Mouse (Mus musculus): Measurements from ENCODE around the gene Gm6793. TPM values are rescaled to one million over a fixed set of nuclear protein-coding genes. Genes with fewer than 3 reads are reported as not detected.

Gene Gm6793
- polyA plus RNA-seq, 1 experiment: not detected

DNA sequence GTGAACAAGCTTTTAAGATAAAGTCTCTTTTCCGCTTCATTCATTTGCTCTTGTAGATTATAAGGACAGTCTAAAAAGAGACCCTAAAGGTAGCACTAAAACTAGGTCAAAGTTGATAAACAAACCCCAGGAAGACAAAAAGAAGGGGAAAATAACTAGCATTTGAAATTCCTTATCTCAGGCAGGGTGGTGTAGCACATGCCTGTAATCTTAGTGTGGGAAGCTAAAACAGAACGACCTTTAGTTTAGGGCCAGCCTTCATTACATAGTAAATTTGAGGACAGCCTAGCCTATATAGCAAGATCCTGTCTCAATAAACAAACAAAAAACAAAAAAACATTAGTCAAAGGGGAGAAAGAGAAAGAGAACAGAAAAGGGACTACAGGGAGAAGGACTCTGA, 7.2 kb downstream of the Gm6793 start:
- Histone ChIP-seq H3K4me1 (ENCODE audit: control insufficient read depth, insufficient read depth, low read length) (no peaks in the 10 kb centered on the region), H3K27ac (ENCODE audit: insufficient read depth, low read length) (no peak overlapping the region), H3K4me3 (replicated peaks; ENCODE audit: insufficient read depth, low read depth, low read length) (no peak overlapping the region), H3K27me3 (ENCODE audit: control insufficient read depth, insufficient read depth, low read length) (no peaks in the 10 kb centered on the region)
- no peak for TF ChIP-seq POLR2A (IDR thresholded peaks at IDR 0.05; ENCODE audit: borderline replicate concordance, insufficient read depth, low read length)
- TF ChIP-seq CTCF (IDR thresholded peaks at IDR 0.05; ENCODE audit: borderline replicate concordance, insufficient read depth, low read depth, low read length): no peak
- WGBS: 96% methylated on average over 2 of the region's 2 CpGs
- no peak for DNase-seq

GRCm38 (mm10) chr8:112005601-112006000, 9.2 kb downstream of the Gm6793 start:
- 88% methylated on average over 6 of the region's 6 CpGs for WGBS
- H3K27ac ChIP-seq (ENCODE audit: insufficient read depth, low read length): no peak overlapping the region

GRCm38 (mm10) chr8:112004754-112005153, 10.1 kb downstream of the Gm6793 start:
- H3K4me3 ChIP-seq (replicated peaks; ENCODE audit: insufficient read depth, low read depth, low read length): no peak overlapping the region
- TF ChIP-seq POLR2A (IDR thresholded peaks at IDR 0.05; ENCODE audit: borderline replicate concordance, insufficient read depth, low read length): no peak
- no peak for TF ChIP-seq CTCF (IDR thresholded peaks at IDR 0.05; ENCODE audit: borderline replicate concordance, insufficient read depth, low read depth, low read length)
- H3K27ac ChIP-seq (ENCODE audit: insufficient read depth, low read length): no peak overlapping the region
- H3K4me1 ChIP-seq (ENCODE audit: control insufficient read depth, insufficient read depth, low read length): no peaks in the 10 kb centered on the region
- no peaks in the 10 kb centered on the region for H3K27me3 ChIP-seq (ENCODE audit: control insufficient read depth, insufficient read depth, low read length)
- DNase-seq: no peak

More at GRCm38 (mm10) chr8:112005601-112006000, 9.2 kb downstream of the Gm6793 start:
- DNase-seq: no peak
- no peak for TF ChIP-seq POLR2A (IDR thresholded peaks at IDR 0.05; ENCODE audit: borderline replicate concordance, insufficient read depth, low read length)
- TF ChIP-seq CTCF (IDR thresholded peaks at IDR 0.05; ENCODE audit: borderline replicate concordance, insufficient read depth, low read depth, low read length): no peak
- Histone ChIP-seq H3K4me3 (replicated peaks; ENCODE audit: insufficient read depth, low read depth, low read length) (no peak overlapping the region), H3K4me1 (ENCODE audit: control insufficient read depth, insufficient read depth, low read length) (no peaks in the 10 kb centered on the region), H3K27me3 (ENCODE audit: control insufficient read depth, insufficient read depth, low read length) (no peaks in the 10 kb centered on the region)

GRCm38 (mm10) chr8:111992703-111993039, 22.2 kb downstream of the Gm6793 start:
- Histone ChIP-seq H3K27me3 (ENCODE audit: control insufficient read depth, insufficient read depth, low read length) (no peaks in the 10 kb centered on the region), H3K4me3 (replicated peaks; ENCODE audit: insufficient read depth, low read depth, low read length) (no peak overlapping the region), H3K4me1 (ENCODE audit: control insufficient read depth, insufficient read depth, low read length) (no peaks in the 10 kb centered on the region), H3K27ac (ENCODE audit: insufficient read depth, low read length) (no peak overlapping the region)
- no peak for DNase-seq
- TF ChIP-seq POLR2A (IDR thresholded peaks at IDR 0.05; ENCODE audit: borderline replicate concordance, insufficient read depth, low read length) (no peak), CTCF (IDR thresholded peaks at IDR 0.05; ENCODE audit: borderline replicate concordance, insufficient read depth, low read depth, low read length) (no peak)
- WGBS: 68% methylated on average over 3 of the region's 3 CpGs

GRCm38 (mm10) chr8:111992013-111992702, 22.7 kb downstream of the Gm6793 start, which contains the start of gene Adat1:
Adat1 (minus strand) TSS chr8:111992302.
- Histone ChIP-seq H3K4me3 (replicated peaks; ENCODE audit: insufficient read depth, low read depth, low read length) (peak within 1 kb of the TSS; percentile 91), H3K27me3 (ENCODE audit: control insufficient read depth, insufficient read depth, low read length) (no peaks in the 10 kb centered on the region), H3K27ac (ENCODE audit: insufficient read depth, low read length) (0 out of 2 replicates have a peak within 1 kb of the TSS, but pooled peaks have one; percentile 11), H3K4me1 (ENCODE audit: control insufficient read depth, insufficient read depth, low read length) (no peaks in the 10 kb centered on the region)
- peak; percentile 93 for TF ChIP-seq POLR2A (IDR thresholded peaks at IDR 0.05; ENCODE audit: borderline replicate concordance, insufficient read depth, low read length)
- no peak for TF ChIP-seq CTCF (IDR thresholded peaks at IDR 0.05; ENCODE audit: borderline replicate concordance, insufficient read depth, low read depth, low read length)
- DNase-seq: peak; percentile 87 to 90
- WGBS: 3% methylated on average over 33 of the region's 33 CpGs

DNA sequence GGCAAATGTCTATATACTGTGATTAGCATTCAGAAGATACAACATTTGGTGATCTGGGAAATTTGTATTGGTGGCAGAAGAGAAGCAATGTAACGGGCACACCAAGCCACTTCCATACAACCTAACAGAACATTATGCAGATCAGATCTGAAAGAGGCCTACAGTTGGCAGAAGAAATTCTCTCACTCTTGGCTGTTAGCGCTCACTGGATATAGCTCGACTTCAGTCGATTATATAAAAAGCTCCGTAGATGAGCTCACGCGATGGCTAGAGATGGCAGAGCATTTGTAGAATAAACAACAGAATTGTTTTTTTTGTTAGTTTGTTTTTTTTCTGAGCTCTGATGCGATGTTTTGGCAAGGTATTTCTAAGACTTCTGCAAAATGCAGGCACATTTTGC, 23.6 kb downstream of the Gm6793 start:
- Histone ChIP-seq H3K27me3 (ENCODE audit: control insufficient read depth, insufficient read depth, low read length) (no peaks in the 10 kb centered on the region), H3K4me3 (replicated peaks; ENCODE audit: insufficient read depth, low read depth, low read length) (no peak overlapping the region), H3K27ac (ENCODE audit: insufficient read depth, low read length) (no peak overlapping the region), H3K4me1 (ENCODE audit: control insufficient read depth, insufficient read depth, low read length) (no peaks in the 10 kb centered on the region)
- TF ChIP-seq CTCF (IDR thresholded peaks at IDR 0.05; ENCODE audit: borderline replicate concordance, insufficient read depth, low read depth, low read length): no peak
- TF ChIP-seq POLR2A (IDR thresholded peaks at IDR 0.05; ENCODE audit: borderline replicate concordance, insufficient read depth, low read length): no peak
- DNase-seq: no peak
- 42% methylated on average over 8 of the region's 8 CpGs for WGBS

DNA sequence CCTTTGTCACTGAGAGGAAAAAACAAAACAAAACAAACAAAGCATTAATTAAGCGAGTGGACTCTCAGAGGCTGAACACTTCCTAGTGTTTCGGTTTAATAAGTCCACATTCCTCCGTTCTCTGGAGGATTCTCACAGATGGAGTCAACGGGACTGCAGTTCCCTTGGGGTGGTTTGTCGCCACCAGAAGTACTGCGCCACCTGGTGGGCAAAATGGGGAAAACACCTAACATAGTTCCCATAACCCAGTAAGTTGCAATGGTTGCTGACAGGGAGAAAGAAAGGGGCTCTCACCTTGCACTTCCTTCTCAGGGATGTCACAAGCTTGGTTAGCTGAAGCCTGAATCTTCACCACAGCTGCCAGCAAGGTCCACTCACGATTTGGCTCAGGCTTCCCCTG, 24.9 kb downstream of the Gm6793 start:
- peak; percentile 73 to 83 for DNase-seq
- Histone ChIP-seq H3K27ac (ENCODE audit: insufficient read depth, low read length) (no peak overlapping the region), H3K4me1 (ENCODE audit: control insufficient read depth, insufficient read depth, low read length) (no peaks in the 10 kb centered on the region), H3K27me3 (ENCODE audit: control insufficient read depth, insufficient read depth, low read length) (no peaks in the 10 kb centered on the region), H3K4me3 (replicated peaks; ENCODE audit: insufficient read depth, low read depth, low read length) (no peak overlapping the region)
- TF ChIP-seq POLR2A (IDR thresholded peaks at IDR 0.05; ENCODE audit: borderline replicate concordance, insufficient read depth, low read length) (no peak), CTCF (IDR thresholded peaks at IDR 0.05; ENCODE audit: borderline replicate concordance, insufficient read depth, low read depth, low read length) (peak; percentile 89)
- under 1% methylated on average over 7 of the region's 7 CpGs for WGBS

DNA sequence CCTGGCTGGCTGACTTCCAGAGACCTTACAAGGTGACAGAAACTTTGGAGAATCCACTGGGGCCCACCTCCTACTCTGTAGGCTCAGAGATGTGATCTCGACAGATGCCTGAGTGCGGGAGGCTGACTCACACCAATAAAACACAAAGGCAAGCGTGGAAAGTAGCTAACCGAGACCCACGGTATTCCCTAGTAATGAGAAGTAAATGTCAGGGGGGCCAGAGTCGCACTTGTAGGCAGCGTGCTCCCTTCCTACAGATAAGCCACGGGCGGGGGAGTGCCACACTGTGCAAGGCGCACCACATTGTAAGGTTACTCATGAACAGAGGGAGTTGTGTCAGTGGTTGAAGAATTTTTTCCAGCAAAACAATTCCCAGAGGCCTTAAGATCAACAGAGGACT, 30.3 kb downstream of the Gm6793 start:
- no peak overlapping the region for H3K4me3 ChIP-seq (replicated peaks; ENCODE audit: insufficient read depth, low read depth, low read length)
- H3K27ac ChIP-seq (ENCODE audit: insufficient read depth, low read length): no peak overlapping the region
- H3K27me3 ChIP-seq (ENCODE audit: control insufficient read depth, insufficient read depth, low read length): no peaks in the 10 kb centered on the region
- WGBS: 88% methylated on average over 10 of the region's 10 CpGs
- H3K4me1 ChIP-seq (ENCODE audit: control insufficient read depth, insufficient read depth, low read length): peaks cover 6% of the 10 kb centered on the region
- no peak for TF ChIP-seq CTCF (IDR thresholded peaks at IDR 0.05; ENCODE audit: borderline replicate concordance, insufficient read depth, low read depth, low read length)
- TF ChIP-seq POLR2A (IDR thresholded peaks at IDR 0.05; ENCODE audit: borderline replicate concordance, insufficient read depth, low read length): no peak
- no peak for DNase-seq
